Mouse (Mus musculus): ENCODE data around the gene Grhpr.

- peak; percentile 60 for TF ChIP-seq POLR2A (IDR thresholded peaks at IDR 0.05; ENCODE audit: insufficient read length, low read depth)
- no peak for TF ChIP-seq CEBPB (IDR thresholded peaks at IDR 0.05; ENCODE audit: insufficient read depth, poor library complexity, severe bottlenecking)
Measured at GRCm38 (mm10) chr4:45012105-45012975, 31.1 kb downstream of the Grhpr start, which contains the start of gene Zbtb5.
